Comparison of ENCODE assay signal across 7 mouse cellular contexts in genomic region chr2:37786461-37786860, GRCm38 (mm10). TPM values are rescaled to one million over a fixed set of nuclear protein-coding genes. Genes with fewer than 3 reads are reported as not detected.
A peak's percentile ranks its signal among the peaks of the same experiment; 100 is the strongest.
DNase-seq lines count a peak whose midpoint lies in the region; ATAC-seq and TF ChIP-seq lines count a peak whose summit lies in the region.

No protein-coding gene starts in this region.

- peak overlapping the region; percentile 49 for H3K4me2 ChIP-seq in liver, embryonic 11.5 days
- peak overlapping the region; percentile 53 for H3K4me2 ChIP-seq in intestine, postnatal 0 days (replicated peaks; ENCODE audit: low read depth)
- peak overlapping the region; percentile 47 for H3K4me2 ChIP-seq in neural tube, embryonic 15.5 days

- no peaks in the 10 kb centered on the region; the same call in 1 of the 2 replicates for H3K4me1 ChIP-seq in liver, embryonic 11.5 days (replicated peaks; ENCODE audit: control insufficient read depth, insufficient read depth, low read length)
- peaks cover 62% of the 10 kb centered on the region for H3K4me1 ChIP-seq in forebrain, embryonic 10.5 days
- no peaks in the 10 kb centered on the region for H3K4me1 ChIP-seq in intestine, postnatal 0 days (replicated peaks; ENCODE audit: control insufficient read depth, insufficient read depth, low read length)
- H3K4me1 ChIP-seq in neural tube, embryonic 15.5 days = peaks cover 11% of the 10 kb centered on the region; the same call in 1 of the 2 replicates

- no peaks in the 10 kb centered on the region for H3K9me3 ChIP-seq in liver, embryonic 11.5 days (ENCODE audit: control insufficient read depth, low read length)
- H3K9me3 ChIP-seq in forebrain, embryonic 10.5 days = no peaks in the 10 kb centered on the region; the same call in 1 of the 2 replicates
- H3K9me3 ChIP-seq in intestine, postnatal 0 days (ENCODE audit: control insufficient read depth) = no peaks in the 10 kb centered on the region
- no peaks in the 10 kb centered on the region for H3K9me3 ChIP-seq in neural tube, embryonic 15.5 days (replicated peaks)

- H3K27me3 ChIP-seq in liver, embryonic 11.5 days (replicated peaks; ENCODE audit: control insufficient read depth, insufficient read depth, low read length) = peaks cover 37% of the 10 kb centered on the region
- peaks cover 27% of the 10 kb centered on the region for H3K27me3 ChIP-seq in forebrain, embryonic 10.5 days (ENCODE audit: poor library complexity, severe bottlenecking)
- H3K27me3 ChIP-seq in intestine, postnatal 0 days (replicated peaks; ENCODE audit: control insufficient read depth, insufficient read depth, low read length) = peaks cover 9% of the 10 kb centered on the region; the same call in 1 of the 2 replicates
- H3K27me3 ChIP-seq in neural tube, embryonic 15.5 days (replicated peaks) = no peaks in the 10 kb centered on the region

- H3K9ac ChIP-seq in liver, embryonic 11.5 days (ENCODE audit: low read depth, low read length) = no peak overlapping the region
- H3K9ac ChIP-seq in intestine, postnatal 0 days (ENCODE audit: low read depth, low read length) = no peak overlapping the region
- H3K9ac ChIP-seq in neural tube, embryonic 15.5 days (replicated peaks) = no peak overlapping the region

- H3K36me3 ChIP-seq in liver, embryonic 11.5 days (ENCODE audit: control insufficient read depth, insufficient read depth, low read length) = no peaks in the 10 kb centered on the region
- peaks cover 85% of the 10 kb centered on the region for H3K36me3 ChIP-seq in forebrain, embryonic 10.5 days (replicated peaks)
- no peaks in the 10 kb centered on the region for H3K36me3 ChIP-seq in intestine, postnatal 0 days (ENCODE audit: control insufficient read depth, insufficient read depth)
- no peaks in the 10 kb centered on the region for H3K36me3 ChIP-seq in neural tube, embryonic 15.5 days

- peak overlapping the region; percentile 26 for H3K4me3 ChIP-seq in liver, embryonic 11.5 days (ENCODE audit: low read depth, low read length)
- peak overlapping the region; percentile 29 for H3K4me3 ChIP-seq in forebrain, embryonic 10.5 days
- peak overlapping the region; percentile 23; the same call in 1 of the 2 replicates for H3K4me3 ChIP-seq in intestine, postnatal 0 days (ENCODE audit: low read depth, low read length)
- peak overlapping the region; percentile 29 for H3K4me3 ChIP-seq in neural tube, embryonic 15.5 days (replicated peaks)

- no peak for TF ChIP-seq CTCF in intestine, postnatal 0 days (IDR thresholded peaks at IDR 0.05; ENCODE audit: low read depth)

- H3K27ac ChIP-seq in liver, embryonic 11.5 days (ENCODE audit: low read depth, low read length) = no peak overlapping the region; the same call in 1 of the 2 replicates
- no peak overlapping the region for H3K27ac ChIP-seq in forebrain, embryonic 10.5 days
- no peak overlapping the region for H3K27ac ChIP-seq in intestine, postnatal 0 days (ENCODE audit: low read depth, low read length)
- H3K27ac ChIP-seq in neural tube, embryonic 15.5 days (replicated peaks) = no peak overlapping the region

- 26% methylated on average over 52 of the region's 52 CpGs for WGBS in liver, embryonic 11.5 days
- WGBS in forebrain, embryonic 10.5 days = 33% methylated on average over 52 of the region's 52 CpGs
- 15% methylated on average over 42 of the region's 52 CpGs for WGBS in intestine, postnatal 0 days
- 52% methylated on average over 52 of the region's 52 CpGs for WGBS in neural tube, embryonic 15.5 days

- no peak for DNase-seq in liver, embryonic 11.5 days (ENCODE audit: low spot score)
- no peak for DNase-seq in liver
- no peak for DNase-seq in forebrain, embryonic 10.5 days (ENCODE audit: extremely low spot score, low spot score)
- no peak for DNase-seq in T-cell, adult 2 months (ENCODE audit: low spot score)
- no peak for DNase-seq in embryo, embryonic 10 days (ENCODE audit: low spot score)

- ATAC-seq in liver, embryonic 11.5 days (replicated peaks; ENCODE audit: low FRiP score) = no peak
- ATAC-seq in intestine, postnatal 0 days = no peak
- no peak for ATAC-seq in neural tube, embryonic 15.5 days (ENCODE audit: low FRiP score)

RNA-seq across cellular contexts. Expression of gene Crb2, which starts 10.4 kb away (rescaled TPM):
- polyA plus RNA-seq in liver, embryonic 11.5 days (2014; fragmentation: Nextera tagmentation; extraction: Ambion mirVana) = 4.8 and 5.0 TPM in 2 replicates
- 30.4 and 30.9 TPM in 2 replicates for polyA plus RNA-seq in forebrain, embryonic 10.5 days (2016; fragmentation: Nextera tagmentation; extraction: Ambion mirVana)
- 0.51 and 0.60 TPM in 2 replicates for polyA plus RNA-seq in intestine, postnatal 0 days (2015; fragmentation: Nextera tagmentation; extraction: Ambion mirVana)
- polyA plus RNA-seq in neural tube, embryonic 15.5 days (2015; fragmentation: Nextera tagmentation; extraction: Ambion mirVana) = 2.5 and 2.6 TPM in 2 replicates
